Mouse (Mus musculus) midbrain, embryonic 12.5 days (tissue): ENCODE results near the gene Zbtb12. TPM values are rescaled to one million over a fixed set of nuclear protein-coding genes. Genes with fewer than 3 reads are reported as not detected.
"Not testable (repeated sequence)": the region's sequence is repeated elsewhere in the genome, so short reads cannot be mapped to it uniquely, and the experiment has no call there.

ENCODE experiments used
- ATAC-seq: fragments of 200-750 bp; cut with Nextera tagmentation; 2 replicates; pipeline ENCODE4 v1.8.0; 2017; ENCODE audit warnings: low read depth, moderate TSS enrichment, moderate library complexity; ENCODE audit not compliant: low FRiP score
- H3K27ac ChIP-seq: fragments of 300-500 bp; sonication (generic); replicated peaks from 2 replicates; pipeline ENCODE4 v1.5.1; 2016; ENCODE audit warnings: mild to moderate bottlenecking
- H3K27me3 ChIP-seq: fragments of 300-500 bp; sonication (generic); 2 replicates; pipeline ENCODE4 v1.6.1; 2016; ENCODE audit warnings: mild to moderate bottlenecking
- H3K36me3 ChIP-seq: fragments of 300-500 bp; sonication (generic); 2 replicates; pipeline ENCODE4 v1.6.1; 2016
- H3K4me1 ChIP-seq: fragments of 300-500 bp; sonication (generic); 2 replicates; pipeline ENCODE4 v1.6.1; 2016
- H3K4me2 ChIP-seq: fragments of 300-500 bp; sonication (generic); replicated peaks from 2 replicates; pipeline ENCODE4 v1.6.1; 2016; ENCODE audit warnings: mild to moderate bottlenecking, moderate library complexity
- H3K4me3 ChIP-seq: fragments of 300-500 bp; sonication (generic); 2 replicates; pipeline ENCODE4 v1.5.1; 2016; ENCODE audit warnings: mild to moderate bottlenecking
- H3K9ac ChIP-seq: fragments of 300-500 bp; sonication (generic); replicated peaks from 2 replicates; pipeline ENCODE4 v1.6.1; 2016; ENCODE audit warnings: mild to moderate bottlenecking, moderate library complexity
- H3K9me3 ChIP-seq: fragments of 300-500 bp; sonication (generic); 2 replicates; pipeline ENCODE4 v1.6.1; 2016; ENCODE audit warnings: mild to moderate bottlenecking
- WGBS: fragments of 180-500 bp; shearing (Covaris S2); methylation state at CpG from one replicate; pipeline ENCODE4 v1.1.7; 2016; 5-methylcytosine and 5-hydroxymethylcytosine counted together
- polyA plus RNA-seq: library from polyadenylated mRNA; unstranded; fragments of >200 nt; fragmentation: Nextera tagmentation; extraction: Ambion mirVana; gene quantifications from 2 replicates; pipeline ENCODE4 v1.2.1, GENCODE M21; 2016

Zbtb12 gene
- polyA plus RNA-seq, result 11.4 and 15.1 TPM in 2 replicates

GRCm38 (mm10) chr17:34879336-34879879 is at the start of gene Zbtb12:
Gene Zbtb12, plus strand, starts transcription at chr17:34879483.
- WGBS, result 70% methylated on average over 11 of the region's 11 CpGs
- no peak within 1 kb of the TSS for H3K9ac ChIP-seq
- H3K9me3 ChIP-seq, result no peaks in the 10 kb centered on the region
- no peak within 1 kb of the TSS for H3K27ac ChIP-seq
- no peak within 1 kb of the TSS for H3K4me2 ChIP-seq
- no peak within 1 kb of the TSS for H3K4me3 ChIP-seq
- peaks cover 32% of the 10 kb centered on the region for H3K27me3 ChIP-seq
- H3K4me1 ChIP-seq, result no peaks in the 10 kb centered on the region
- H3K36me3 ChIP-seq, result no peaks in the 10 kb centered on the region
- no peak for ATAC-seq

- H3K36me3 ChIP-seq, result peaks cover 71% of the 10 kb centered on the region
- H3K4me3 ChIP-seq, H3K4me1 ChIP-seq, H3K4me2 ChIP-seq, H3K27me3 ChIP-seq, H3K27ac ChIP-seq, ATAC-seq, H3K9me3 ChIP-seq, H3K9ac ChIP-seq: not testable (repeated sequence)
- WGBS, result 93% methylated on average over 1 of the region's 1 CpGs
Measured at GRCm38 (mm10) chr17:34830776-34831175, 48.5 kb upstream of the Zbtb12 start.

GRCm38 (mm10) chr17:34836155-34836855 is 43.0 kb upstream of the Zbtb12 start:
- peak overlapping the region; percentile 75 for H3K4me3 ChIP-seq
- ATAC-seq, result peak; percentile 87
- peaks cover 26% of the 10 kb centered on the region for H3K4me1 ChIP-seq
- H3K27ac ChIP-seq, result peak overlapping the region; percentile 82
- H3K9ac ChIP-seq, result peak overlapping the region; percentile 74
- no peaks in the 10 kb centered on the region for H3K27me3 ChIP-seq
- H3K4me2 ChIP-seq, result peak overlapping the region; percentile 98
- WGBS, result 4% methylated on average over 48 of the region's 48 CpGs
- no peaks in the 10 kb centered on the region for H3K9me3 ChIP-seq
- peaks cover 50% of the 10 kb centered on the region for H3K36me3 ChIP-seq

DNA sequence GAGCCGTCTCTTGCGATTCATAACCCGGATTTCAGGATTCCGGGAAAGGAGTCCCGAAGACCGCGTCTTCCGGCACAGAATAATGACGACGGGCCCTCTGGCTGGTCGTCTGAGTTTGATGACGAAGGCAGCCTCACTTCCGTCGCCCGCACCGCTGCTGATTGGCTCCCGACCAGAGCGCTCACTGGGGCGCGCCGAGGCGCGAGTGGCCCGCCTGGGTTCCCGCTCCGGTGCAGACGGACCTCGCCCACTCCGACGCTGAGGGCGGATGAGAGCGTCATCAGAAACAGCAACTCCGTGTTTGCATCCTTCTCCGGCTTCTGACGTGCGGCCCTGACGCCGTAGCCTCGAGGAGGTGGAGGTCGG is 42.4 kb upstream of the Zbtb12 start, which contains the start of the genes Stk19 and Dxo:
Gene Stk19 (minus strand): TSS at position 90 of the 366 bp plus-strand sequence.
Gene Dxo (plus strand): TSS at position 164 of the 366 bp plus-strand sequence.
- H3K27me3 ChIP-seq, result no peaks in the 10 kb centered on the region
- peak within 1 kb of the TSS; percentile 74 for H3K9ac ChIP-seq
- peak within 1 kb of the TSS; percentile 82 for H3K27ac ChIP-seq
- peak; percentile 92 for ATAC-seq
- peak within 1 kb of the TSS; percentile 98 for H3K4me2 ChIP-seq
- H3K4me1 ChIP-seq, result peaks cover 26% of the 10 kb centered on the region
- WGBS, result under 1% methylated on average over 40 of the region's 40 CpGs
- H3K36me3 ChIP-seq, result peaks cover 52% of the 10 kb centered on the region
- peak within 1 kb of the TSS; percentile 75 for H3K4me3 ChIP-seq
- H3K9me3 ChIP-seq, result no peaks in the 10 kb centered on the region

DNA sequence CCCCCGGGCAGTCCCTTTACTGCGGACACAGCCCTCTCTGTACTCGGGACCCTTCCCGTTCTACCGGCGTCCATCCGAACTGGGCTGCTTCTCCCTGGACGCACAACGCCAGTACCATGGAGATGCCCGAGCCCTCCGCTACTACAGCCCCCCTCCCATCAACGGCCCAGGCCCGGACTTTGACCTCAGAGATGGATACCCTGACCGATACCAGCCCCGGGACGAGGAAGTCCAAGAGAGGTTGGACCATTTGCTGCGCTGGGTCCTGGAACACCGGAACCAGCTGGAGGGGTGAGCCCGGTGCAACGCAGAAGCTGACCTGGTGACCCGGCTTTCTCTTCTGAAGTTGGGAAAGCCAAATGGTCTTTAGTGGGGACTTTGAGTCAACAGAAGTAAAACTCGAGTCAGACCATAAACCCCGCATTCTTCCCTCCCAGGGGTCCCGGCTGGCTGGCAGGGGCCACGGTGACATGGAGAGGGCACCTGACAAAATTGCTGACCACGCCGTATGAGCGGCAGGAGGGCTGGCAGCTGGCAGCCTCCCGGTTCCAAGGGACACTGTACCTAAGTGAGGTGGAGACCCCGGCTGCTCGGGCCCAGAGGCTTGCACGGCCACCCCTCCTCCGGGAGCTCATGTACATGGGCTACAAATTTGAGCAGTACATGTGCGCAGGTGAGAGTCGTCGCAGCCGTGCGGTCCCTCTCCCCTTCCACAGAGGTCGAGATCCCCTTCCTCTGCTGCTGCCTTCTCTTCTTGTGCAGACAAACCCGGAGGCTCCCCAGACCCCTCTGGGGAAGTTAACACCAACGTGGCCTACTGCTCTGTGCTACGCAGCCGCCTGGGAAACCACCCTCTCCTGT is 41.6 kb upstream of the Zbtb12 start:
- 41% methylated on average over 43 of the region's 43 CpGs for WGBS
- H3K9me3 ChIP-seq, result no peaks in the 10 kb centered on the region
- peaks cover 26% of the 10 kb centered on the region for H3K4me1 ChIP-seq
- no peaks in the 10 kb centered on the region for H3K27me3 ChIP-seq
- peak overlapping the region; percentile 70 for H3K9ac ChIP-seq
- peak overlapping the region; percentile 98 for H3K4me2 ChIP-seq
- H3K27ac ChIP-seq, result peak overlapping the region; percentile 82
- peak; percentile 3; the same call in 1 of the 2 replicates for ATAC-seq
- H3K4me3 ChIP-seq, result peak overlapping the region; percentile 75
- peaks cover 52% of the 10 kb centered on the region for H3K36me3 ChIP-seq

DNA sequence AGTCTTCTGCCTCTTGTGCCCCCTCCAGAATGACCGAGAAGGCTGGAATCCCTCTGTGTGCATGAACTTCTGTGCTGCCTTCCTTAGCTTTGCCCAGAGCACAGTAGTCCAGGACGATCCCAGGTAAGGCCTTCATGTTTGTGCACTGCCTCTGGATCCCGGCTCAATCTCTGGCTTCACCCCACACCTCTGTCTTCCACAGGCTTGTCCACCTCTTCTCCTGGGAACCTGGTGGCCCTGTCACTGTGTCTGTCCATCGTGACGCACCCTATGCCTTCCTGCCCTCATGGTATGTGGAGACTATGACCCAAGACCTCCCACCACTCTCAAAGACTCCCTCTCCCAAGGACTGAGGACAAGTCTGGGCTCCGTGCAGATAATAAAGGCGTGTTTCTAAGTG is 40.5 kb upstream of the Zbtb12 start:
- Histone ChIP-seq H3K36me3 (peaks cover 55% of the 10 kb centered on the region), H3K27me3 (no peaks in the 10 kb centered on the region), H3K4me2 (peak overlapping the region; percentile 98; the same call in 1 of the 2 replicates)

GRCm38 (mm10) chr17:34840736-34841307 is 38.5 kb upstream of the Zbtb12 start:
- no peak overlapping the region for H3K4me2 ChIP-seq
- no peaks in the 10 kb centered on the region for H3K27me3 ChIP-seq
- peaks cover 22% of the 10 kb centered on the region for H3K4me1 ChIP-seq
- ATAC-seq, result no peak
- no peak overlapping the region for H3K4me3 ChIP-seq
- no peak overlapping the region for H3K27ac ChIP-seq
- WGBS, result 91% methylated on average over 6 of the region's 6 CpGs
- H3K9ac ChIP-seq, result no peak overlapping the region
- peaks cover 74% of the 10 kb centered on the region for H3K36me3 ChIP-seq
- no peaks in the 10 kb centered on the region for H3K9me3 ChIP-seq

More for the DNA sequence above, 40.5 kb upstream of the Zbtb12 start:
- no peak for ATAC-seq
- 87% methylated on average over 7 of the region's 7 CpGs for WGBS
- Histone ChIP-seq H3K4me1 (peaks cover 26% of the 10 kb centered on the region), H3K9ac (no peak overlapping the region), H3K27ac (no peak overlapping the region), H3K9me3 (no peaks in the 10 kb centered on the region), H3K4me3 (no peak overlapping the region)

- H3K9ac ChIP-seq, result no peak overlapping the region
- H3K4me2 ChIP-seq, result no peak overlapping the region
- ATAC-seq, result no peak
- no peak overlapping the region for H3K4me3 ChIP-seq
- H3K27ac ChIP-seq, result no peak overlapping the region
- peaks cover 82% of the 10 kb centered on the region for H3K36me3 ChIP-seq
- no peaks in the 10 kb centered on the region for H3K27me3 ChIP-seq
- 92% methylated on average over 13 of the region's 13 CpGs for WGBS
- H3K4me1 ChIP-seq, result peaks cover 8% of the 10 kb centered on the region
- H3K9me3 ChIP-seq, result no peaks in the 10 kb centered on the region
Measured at GRCm38 (mm10) chr17:34844884-34845283, 34.4 kb upstream of the Zbtb12 start.

- Histone ChIP-seq H3K4me1 (peaks cover 22% of the 10 kb centered on the region), H3K4me2 (no peak overlapping the region), H3K36me3 (peaks cover 61% of the 10 kb centered on the region), H3K9ac (no peak overlapping the region), H3K4me3 (no peak overlapping the region), H3K27me3 (no peaks in the 10 kb centered on the region), H3K9me3 (no peaks in the 10 kb centered on the region), H3K27ac (no peak overlapping the region)
- ATAC-seq, result no peak
- 90% methylated on average over 6 of the region's 6 CpGs for WGBS
Measured at GRCm38 (mm10) chr17:34847192-34847591, 32.1 kb upstream of the Zbtb12 start.

DNA sequence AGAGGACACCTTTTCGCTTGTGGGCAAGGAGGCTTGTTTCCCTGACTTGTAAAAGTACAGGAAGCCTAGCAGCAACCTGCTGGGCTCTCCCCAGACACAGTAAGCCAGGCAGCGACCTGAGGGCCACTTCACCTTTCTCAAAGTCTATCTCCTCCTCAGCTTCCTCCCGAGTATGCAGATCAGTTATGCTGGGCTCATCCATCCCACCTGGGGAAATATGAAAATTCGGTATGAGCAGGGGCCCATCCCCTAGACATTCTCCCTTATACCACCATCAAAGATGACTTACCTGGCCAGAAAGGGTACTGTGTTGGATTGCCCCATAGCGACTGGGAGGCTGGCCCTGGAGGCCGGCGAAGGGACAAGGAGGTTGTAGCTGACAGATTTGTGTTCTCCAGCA is 31.7 kb upstream of the Zbtb12 start:
- no peak overlapping the region for H3K27ac ChIP-seq
- H3K9ac ChIP-seq, result no peak overlapping the region
- H3K4me1 ChIP-seq, result peaks cover 22% of the 10 kb centered on the region
- no peaks in the 10 kb centered on the region for H3K27me3 ChIP-seq
- 95% methylated on average over 7 of the region's 7 CpGs for WGBS
- ATAC-seq, result no peak
- H3K36me3 ChIP-seq, result peaks cover 61% of the 10 kb centered on the region
- no peak overlapping the region for H3K4me3 ChIP-seq
- no peak overlapping the region for H3K4me2 ChIP-seq
- no peaks in the 10 kb centered on the region for H3K9me3 ChIP-seq

GRCm38 (mm10) chr17:34849722-34850516 is 29.4 kb upstream of the Zbtb12 start, which contains the start of the genes Skiv2l and Nelfe:
Gene Skiv2l, minus strand, starts transcription at chr17:34850210.
Gene Nelfe, plus strand, starts transcription at chr17:34850391.
- H3K9ac ChIP-seq, result peak within 1 kb of the TSS; percentile 88
- peak within 1 kb of the TSS; percentile 80 for H3K4me3 ChIP-seq
- ATAC-seq, result peak; percentile 97
- no peaks in the 10 kb centered on the region for H3K27me3 ChIP-seq
- H3K36me3 ChIP-seq, result peaks cover 62% of the 10 kb centered on the region
- WGBS, result under 1% methylated on average over 53 of the region's 65 CpGs
- H3K4me1 ChIP-seq, result peaks cover 22% of the 10 kb centered on the region
- peak within 1 kb of the TSS; percentile 55; the same call in 1 of the 2 replicates for H3K27ac ChIP-seq
- no peaks in the 10 kb centered on the region for H3K9me3 ChIP-seq
- H3K4me2 ChIP-seq, result peak within 1 kb of the TSS; percentile 90
